Mouse (Mus musculus): Measurements from ENCODE around the gene AC124108.1. TPM values are rescaled to one million over a fixed set of nuclear protein-coding genes. Genes with fewer than 3 reads are reported as not detected.

The AC124108.1 gene
- total and polyA plus RNA-seq, 2 experiments = not detected

DNA sequence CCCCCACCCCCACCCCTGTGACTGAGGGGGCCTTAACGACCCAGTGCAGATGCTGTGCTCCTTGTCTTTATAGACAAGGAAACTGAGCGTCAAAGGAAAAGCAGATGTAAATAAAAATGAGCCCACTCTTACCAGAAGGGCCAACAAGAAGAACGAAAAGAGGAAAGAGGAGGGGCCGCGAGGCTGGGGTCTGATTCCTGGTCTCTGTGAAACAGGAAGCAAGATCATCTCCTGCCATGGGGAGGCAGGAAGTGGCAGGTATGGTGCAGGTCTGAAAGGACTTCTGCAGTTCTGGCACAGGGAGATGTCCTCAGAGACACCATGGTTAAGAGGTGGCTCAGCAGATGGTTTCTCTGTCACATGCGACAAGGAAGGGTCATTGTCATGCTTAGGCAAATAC, 20.6 kb upstream of the AC124108.1 start:
- Histone ChIP-seq H3K9ac (ENCODE audit: low read depth, low read length) (no peak overlapping the region), H3K36me3 (ENCODE audit: control insufficient read depth, insufficient read depth, low read length) (no peaks in the 10 kb centered on the region), H3K27ac (replicated peaks; ENCODE audit: insufficient read depth, low read depth, low read length) (no peak overlapping the region), H3K4me1 (ENCODE audit: control insufficient read depth, insufficient read depth, low read length) (peaks cover 7% of the 10 kb centered on the region; the same call in 1 of the 2 replicates), H3K79me2 (ENCODE audit: control insufficient read depth, insufficient read depth, low read length) (no peaks in the 10 kb centered on the region), H3K4me3 (ENCODE audit: insufficient read depth, low read depth, low read length) (no peak overlapping the region), H3K27me3 (ENCODE audit: control insufficient read depth, insufficient read depth, low read length) (no peaks in the 10 kb centered on the region)
- TF ChIP-seq CTCF (IDR thresholded peaks at IDR 0.05; ENCODE audit: low read depth, low read length) (no peak), POLR2A (IDR thresholded peaks at IDR 0.05; ENCODE audit: extremely low read depth, insufficient read depth, low read length) (no peak)
- 51% methylated on average over 6 of the region's 6 CpGs for WGBS
- peak; percentile 34 for DNase-seq (ENCODE audit: extremely low read depth, low read depth, low spot score)

DNA sequence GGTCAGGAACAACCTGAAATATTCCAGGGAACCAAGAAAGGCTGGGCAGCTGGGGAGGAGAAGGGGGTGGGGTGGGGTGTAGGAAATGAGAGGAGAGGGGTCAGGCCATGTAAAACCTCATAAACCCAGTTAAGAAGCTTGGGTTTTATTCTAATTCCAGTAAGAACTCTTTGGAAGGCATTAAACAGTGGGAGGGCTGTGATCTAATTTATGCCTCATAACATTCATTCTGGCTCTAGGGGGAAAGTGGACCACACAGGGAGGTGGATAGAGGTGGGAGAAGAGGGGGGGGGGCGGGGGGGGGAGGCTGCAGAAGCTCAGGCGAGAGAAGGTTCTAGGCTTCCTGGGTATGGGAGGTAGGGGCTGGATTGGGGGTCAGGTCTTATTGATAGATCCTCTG, 19.6 kb upstream of the AC124108.1 start:
- no peak overlapping the region for H3K9ac ChIP-seq (ENCODE audit: low read depth, low read length)
- no peaks in the 10 kb centered on the region for H3K36me3 ChIP-seq (ENCODE audit: control insufficient read depth, insufficient read depth, low read length)
- H3K27me3 ChIP-seq (ENCODE audit: control insufficient read depth, insufficient read depth, low read length) = no peaks in the 10 kb centered on the region
- H3K27ac ChIP-seq (replicated peaks; ENCODE audit: insufficient read depth, low read depth, low read length) = no peak overlapping the region
- no peak for DNase-seq (ENCODE audit: extremely low read depth, low read depth, low spot score)
- TF ChIP-seq POLR2A (IDR thresholded peaks at IDR 0.05; ENCODE audit: extremely low read depth, insufficient read depth, low read length) = no peak
- TF ChIP-seq CTCF (IDR thresholded peaks at IDR 0.05; ENCODE audit: low read depth, low read length) = no peak
- H3K4me3 ChIP-seq (ENCODE audit: insufficient read depth, low read depth, low read length) = no peak overlapping the region
- H3K79me2 ChIP-seq (ENCODE audit: control insufficient read depth, insufficient read depth, low read length) = no peaks in the 10 kb centered on the region
- WGBS = 56% methylated on average over 2 of the region's 2 CpGs
- peaks cover 7% of the 10 kb centered on the region; the same call in 1 of the 2 replicates for H3K4me1 ChIP-seq (ENCODE audit: control insufficient read depth, insufficient read depth, low read length)

DNA sequence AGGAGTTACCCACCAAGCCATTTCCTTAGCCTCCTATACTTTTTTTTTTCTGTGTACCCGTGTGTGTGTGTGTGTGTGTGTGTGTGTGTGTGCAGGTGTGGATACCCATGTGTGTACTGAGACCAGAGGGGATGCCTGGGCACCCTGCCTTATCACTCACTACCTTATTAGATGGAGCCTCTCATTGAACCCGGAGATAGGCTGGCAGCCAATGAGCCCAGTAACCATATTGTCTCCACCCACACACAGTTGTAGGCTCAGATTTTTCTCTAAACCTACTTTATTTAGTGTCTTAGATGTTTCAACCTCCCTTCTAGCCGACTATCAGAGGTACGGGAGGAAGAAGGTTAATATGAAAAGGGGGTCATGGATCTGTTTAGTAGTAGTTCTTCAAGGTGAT, 5.0 kb upstream of the AC124108.1 start:
- 83% methylated on average over 4 of the region's 4 CpGs for WGBS
- TF ChIP-seq POLR2A (IDR thresholded peaks at IDR 0.05; ENCODE audit: extremely low read depth, insufficient read depth, low read length) (no peak), CTCF (IDR thresholded peaks at IDR 0.05; ENCODE audit: low read depth, low read length) (no peak)
- DNase-seq (ENCODE audit: extremely low read depth, low read depth, low spot score) = no peak
- no peaks in the 10 kb centered on the region for H3K79me2 ChIP-seq (ENCODE audit: control insufficient read depth, insufficient read depth, low read length)
- peaks cover 16% of the 10 kb centered on the region for H3K27me3 ChIP-seq (ENCODE audit: control insufficient read depth, insufficient read depth, low read length)
- no peaks in the 10 kb centered on the region for H3K4me1 ChIP-seq (ENCODE audit: control insufficient read depth, insufficient read depth, low read length)
- H3K27ac ChIP-seq (replicated peaks; ENCODE audit: insufficient read depth, low read depth, low read length) = no peak overlapping the region
- H3K9ac ChIP-seq (ENCODE audit: low read depth, low read length) = no peak overlapping the region
- H3K36me3 ChIP-seq (ENCODE audit: control insufficient read depth, insufficient read depth, low read length) = no peaks in the 10 kb centered on the region
- H3K4me3 ChIP-seq (ENCODE audit: insufficient read depth, low read depth, low read length) = no peak overlapping the region

DNA sequence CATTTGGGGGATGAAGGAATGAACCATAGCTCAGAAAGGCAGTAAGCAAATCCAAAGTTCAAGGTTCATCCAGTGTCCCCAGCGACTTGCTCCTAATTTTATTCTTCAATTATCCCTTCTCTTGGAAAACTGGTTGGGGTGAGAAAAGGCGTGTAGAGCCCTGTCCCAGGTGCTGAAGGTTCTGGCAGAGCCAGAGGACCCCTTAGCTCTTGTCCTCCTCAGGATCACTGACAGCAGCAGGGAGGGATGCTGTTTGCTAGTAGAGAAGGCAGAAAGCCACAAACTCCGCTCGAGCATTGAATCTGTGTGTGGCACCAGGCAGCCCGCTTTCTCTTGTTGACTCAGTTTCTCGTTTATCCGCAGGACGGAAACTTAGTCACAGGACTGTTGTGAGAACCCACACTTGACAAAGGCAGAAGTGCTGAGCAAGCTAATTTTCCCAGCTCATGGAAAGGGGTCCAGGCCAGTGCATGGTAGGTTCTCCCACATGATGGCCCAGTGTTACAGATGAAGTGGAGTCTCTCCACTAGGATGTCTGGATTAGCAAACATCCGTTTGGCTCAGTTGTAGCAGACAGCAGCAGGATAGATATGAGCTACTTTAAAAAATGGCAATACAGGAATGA, 2.7 kb upstream of the AC124108.1 start:
- Histone ChIP-seq H3K27ac (replicated peaks; ENCODE audit: insufficient read depth, low read depth, low read length) (no peak overlapping the region), H3K4me3 (ENCODE audit: insufficient read depth, low read depth, low read length) (no peak overlapping the region), H3K27me3 (ENCODE audit: control insufficient read depth, insufficient read depth, low read length) (peaks cover 26% of the 10 kb centered on the region), H3K9ac (ENCODE audit: low read depth, low read length) (no peak overlapping the region), H3K36me3 (ENCODE audit: control insufficient read depth, insufficient read depth, low read length) (no peaks in the 10 kb centered on the region), H3K4me1 (ENCODE audit: control insufficient read depth, insufficient read depth, low read length) (no peaks in the 10 kb centered on the region), H3K79me2 (ENCODE audit: control insufficient read depth, insufficient read depth, low read length) (no peaks in the 10 kb centered on the region)
- 40% methylated on average over 9 of the region's 9 CpGs for WGBS
- no peak for DNase-seq (ENCODE audit: extremely low read depth, low read depth, low spot score)
- no peak for TF ChIP-seq CTCF (IDR thresholded peaks at IDR 0.05; ENCODE audit: low read depth, low read length)
- TF ChIP-seq POLR2A (IDR thresholded peaks at IDR 0.05; ENCODE audit: extremely low read depth, insufficient read depth, low read length) = no peak

DNA sequence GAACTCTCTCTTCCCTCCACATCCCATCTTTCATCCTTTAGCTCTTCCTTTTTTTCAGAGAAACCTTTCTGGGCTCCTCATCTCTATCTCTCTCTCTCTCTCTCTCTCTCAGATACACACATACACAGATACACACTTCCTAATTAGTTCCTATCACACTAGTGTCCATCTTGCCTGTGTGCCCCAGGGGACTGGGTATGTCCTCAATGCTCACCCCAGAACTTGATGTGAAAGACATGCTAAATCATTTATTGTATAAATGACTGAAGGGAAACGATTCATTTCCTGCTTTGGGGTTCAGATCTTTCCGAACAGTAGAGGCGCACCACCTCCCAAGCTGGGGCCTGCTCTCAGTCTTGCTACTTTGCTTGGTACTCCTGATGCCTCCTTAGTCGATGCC, 2.0 kb upstream of the AC124108.1 start:
- H3K79me2 ChIP-seq (ENCODE audit: control insufficient read depth, insufficient read depth, low read length) = no peaks in the 10 kb centered on the region
- DNase-seq (ENCODE audit: extremely low read depth, low read depth, low spot score) = no peak
- no peak overlapping the region for H3K4me3 ChIP-seq (ENCODE audit: insufficient read depth, low read depth, low read length)
- no peaks in the 10 kb centered on the region for H3K4me1 ChIP-seq (ENCODE audit: control insufficient read depth, insufficient read depth, low read length)
- no peaks in the 10 kb centered on the region for H3K36me3 ChIP-seq (ENCODE audit: control insufficient read depth, insufficient read depth, low read length)
- no peak overlapping the region for H3K27ac ChIP-seq (replicated peaks; ENCODE audit: insufficient read depth, low read depth, low read length)
- H3K27me3 ChIP-seq (ENCODE audit: control insufficient read depth, insufficient read depth, low read length) = peaks cover 26% of the 10 kb centered on the region
- TF ChIP-seq CTCF (IDR thresholded peaks at IDR 0.05; ENCODE audit: low read depth, low read length) (no peak), POLR2A (IDR thresholded peaks at IDR 0.05; ENCODE audit: extremely low read depth, insufficient read depth, low read length) (no peak)
- no peak overlapping the region for H3K9ac ChIP-seq (ENCODE audit: low read depth, low read length)
- 53% methylated on average over 4 of the region's 4 CpGs for WGBS

DNA sequence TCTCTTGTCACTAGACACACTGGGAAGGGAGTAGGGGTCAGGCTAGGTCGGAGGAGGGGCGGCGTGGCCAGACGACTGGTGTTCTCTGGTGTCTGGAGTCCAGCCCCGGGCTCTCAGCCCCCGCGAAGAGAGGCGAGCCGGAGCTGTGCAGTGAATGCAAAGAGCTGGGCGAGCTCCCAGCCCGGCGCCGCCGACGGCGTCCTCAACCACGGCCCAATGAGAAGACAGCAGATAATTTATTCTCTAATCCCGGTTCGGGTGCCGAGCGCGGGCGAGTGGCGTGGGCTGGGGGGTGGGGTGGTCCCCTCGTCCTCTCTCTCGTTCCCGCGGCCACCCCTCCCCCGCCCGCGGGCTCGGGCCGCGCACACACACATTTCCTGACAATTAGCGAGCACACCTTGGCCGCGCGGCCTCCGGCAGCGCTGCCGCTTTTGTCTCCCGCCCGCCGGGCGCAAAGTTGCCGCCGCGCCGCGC, 1.2 kb upstream of the AC124108.1 start:
- H3K27me3 ChIP-seq (ENCODE audit: control insufficient read depth, insufficient read depth, low read length) = peaks cover 26% of the 10 kb centered on the region
- WGBS = under 1% methylated on average over 49 of the region's 50 CpGs
- peak overlapping the region; percentile 33; the same call in 1 of the 2 replicates for H3K4me3 ChIP-seq (ENCODE audit: insufficient read depth, low read depth, low read length)
- DNase-seq (ENCODE audit: extremely low read depth, low read depth, low spot score) = no peak
- no peaks in the 10 kb centered on the region for H3K4me1 ChIP-seq (ENCODE audit: control insufficient read depth, insufficient read depth, low read length)
- TF ChIP-seq CTCF (IDR thresholded peaks at IDR 0.05; ENCODE audit: low read depth, low read length) = no peak
- TF ChIP-seq POLR2A (IDR thresholded peaks at IDR 0.05; ENCODE audit: extremely low read depth, insufficient read depth, low read length) = no peak
- no peaks in the 10 kb centered on the region for H3K36me3 ChIP-seq (ENCODE audit: control insufficient read depth, insufficient read depth, low read length)
- H3K9ac ChIP-seq (ENCODE audit: low read depth, low read length) = no peak overlapping the region
- H3K79me2 ChIP-seq (ENCODE audit: control insufficient read depth, insufficient read depth, low read length) = no peaks in the 10 kb centered on the region
- H3K27ac ChIP-seq (replicated peaks; ENCODE audit: insufficient read depth, low read depth, low read length) = no peak overlapping the region

Measured in liver, adult 2 months (tissue).